In genomic region chr17:87369270-87369759, GRCm38 (mm10) we compare ENCODE assay signal across 14 mouse cellular contexts. TPM values are rescaled to one million over a fixed set of nuclear protein-coding genes. Genes with fewer than 3 reads are reported as not detected.
DNase-seq lines count a peak whose midpoint lies in the region; ATAC-seq lines count a peak whose summit lies in the region.
"Had no signal": no experiment of that assay in that cellular context is flagged by ENCODE, and none has a peak within 500 bp of the region (broad histone marks: within the 10 kb centered on the region; RNA-seq: fewer than 3 reads in every experiment).

No protein-coding gene starts in this region.

- peak overlapping the region; percentile 22; the same call in 1 of the 2 replicates for H3K27ac ChIP-seq in forebrain, embryonic 13.5 days
- H3K27ac ChIP-seq: limb, embryonic 15.5 days had no signal

- H3K9ac ChIP-seq in forebrain, embryonic 13.5 days = no peak overlapping the region
- H3K9ac ChIP-seq: hindbrain, embryonic 15.5 days; limb, embryonic 15.5 days had no signal

- no peak overlapping the region for H3K4me2 ChIP-seq in forebrain, embryonic 13.5 days
- H3K4me2 ChIP-seq: hindbrain, embryonic 15.5 days; limb, embryonic 15.5 days had no signal

- H3K4me3 ChIP-seq in forebrain, embryonic 13.5 days = no peak overlapping the region
- H3K4me3 ChIP-seq: hindbrain, embryonic 15.5 days; limb, embryonic 15.5 days had no signal

- peak; percentile 65 to 75 for DNase-seq in layer of hippocampus, adult 18-20 months (ENCODE audit: low spot score in 2 of 2)
- no peak for DNase-seq in layer of hippocampus, postnatal 25 days (ENCODE audit: extremely low spot score in 1 of 2, low spot score in 1 of 2)
- peak; percentile 79 to 90 for DNase-seq in left cerebral cortex, adult 18-20 months (ENCODE audit: low spot score in 2 of 2)
- DNase-seq in right cerebral cortex, postnatal 10 days (ENCODE audit: low spot score in 2 of 2) = peak; percentile 83 to 90
- DNase-seq in embryo, embryonic 9.5 days (ENCODE audit: extremely low spot score) = no peak
- DNase-seq in spleen, postnatal 4 days (ENCODE audit: low spot score in 2 of 2) = no peak
- DNase-seq in ovary, adult 18-20 months (ENCODE audit: low spot score) = no peak
- DNase-seq: cerebellum, adult 11 months; gastrocnemius, postnatal 14 days had no signal

- no peaks in the 10 kb centered on the region for H3K36me3 ChIP-seq in forebrain, embryonic 13.5 days (ENCODE audit: poor library complexity, severe bottlenecking)
- H3K36me3 ChIP-seq: hindbrain, embryonic 15.5 days; limb, embryonic 15.5 days had no signal

- WGBS in forebrain, embryonic 13.5 days = 60% methylated on average over 18 of the region's 18 CpGs

- H3K9me3 ChIP-seq in forebrain, embryonic 13.5 days (replicated peaks) = no peaks in the 10 kb centered on the region
- H3K9me3 ChIP-seq: hindbrain, embryonic 15.5 days; limb, embryonic 15.5 days had no signal

- peaks cover 38% of the 10 kb centered on the region for H3K4me1 ChIP-seq in forebrain, embryonic 13.5 days

- peak; percentile 23; the same call in 1 of the 2 replicates for ATAC-seq in forebrain, embryonic 13.5 days

- no peaks in the 10 kb centered on the region for H3K27me3 ChIP-seq in forebrain, embryonic 13.5 days
- H3K27me3 ChIP-seq: CH12.LX; hindbrain, embryonic 15.5 days; limb, embryonic 15.5 days; megakaryocyte, embryonic 14.5 days had no signal

RNA-seq across cellular contexts. Expression of gene Stpg4, which starts 58.2 kb away (rescaled TPM):
- not detected for total RNA-seq in layer of hippocampus, adult 18-20 months (2021)
- not detected for total RNA-seq in layer of hippocampus, postnatal 25 days (2021)
- polyA plus RNA-seq in forebrain, embryonic 13.5 days (2015; fragmentation: Nextera tagmentation; extraction: Ambion mirVana) = not detected in 2 replicates
- total RNA-seq in left cerebral cortex, adult 18-20 months (2021) = not detected
- total RNA-seq: CH12.LX; gastrocnemius, postnatal 14 days had no signal
- polyA plus RNA-seq: hindbrain, embryonic 15.5 days; limb, embryonic 15.5 days had no signal

Comparison
In these comparisons a context has a peak if more than half of its experiments do, and no peak if none do; other contexts are left out.
1. DNase-seq: peak in layer of hippocampus, adult 18-20 months (2 of 2), left cerebral cortex, adult 18-20 months (2 of 2) and right cerebral cortex, postnatal 10 days (2 of 2); none in layer of hippocampus, postnatal 25 days (0 of 2), embryo, embryonic 9.5 days (single experiment), spleen, postnatal 4 days (0 of 2) and ovary, adult 18-20 months (single experiment).